Mouse (Mus musculus) layer of hippocampus, postnatal 36 days (tissue): Measurements from ENCODE around the gene Dmwd. TPM values are rescaled to one million over a fixed set of nuclear protein-coding genes. Genes with fewer than 3 reads are reported as not detected.

ENCODE experiments used
- microRNA-seq, 2 experiments: library from miRNA; unstranded; fragments of <30 nt; microRNA quantifications; one replicate each; pipeline ENCODE4 v1.2.0; 2021
- total RNA-seq, 2 experiments: library from RNA; stranded (reverse); gene quantifications; 2 replicates each; pipeline ENCODE4 v1.2.3; 2021

Dmwd gene
- total RNA-seq, 2 experiments from 2014 or later, result 136 to 143 TPM

Small RNAs within 50 kb of the gene (microRNA-seq; reads per million reads assigned to microRNA genes)
- 3.0 to 5.1 reads per million in 2 experiments for gene Mir3100

Other genes with a start within 250 kb of the Dmwd start
- 1 to 10 TPM; 2.1 TPM for gene Mill2, start 236.3 kb upstream of the Dmwd start, total RNA-seq
- gene Pglyrp1, start 204.9 kb upstream of the Dmwd start, total RNA-seq, result 10 to 100 TPM; 13.6 to 21.1 TPM
- gene Ccdc61, start 165.8 kb upstream of the Dmwd start, total RNA-seq, result 10 to 100 TPM; 11.3 to 12.5 TPM
- 10 to 100 TPM; 82.2 to 84.5 TPM for gene Nova2, start 150.3 kb upstream of the Dmwd start, total RNA-seq
- under 1 TPM; 0.33 to 0.87 TPM for gene Nanos2, start 88.8 kb upstream of the Dmwd start, total RNA-seq
- gene Mypop, start 85.0 kb upstream of the Dmwd start, total RNA-seq, result 10 to 100 TPM; 45.0 to 45.9 TPM
- 10 to 100 TPM; 52.1 to 53.0 TPM for gene Irf2bp1, start 72.2 kb upstream of the Dmwd start, total RNA-seq
- gene Foxa3, start 52.7 kb upstream of the Dmwd start, total RNA-seq, result not detected
- gene Sympk, start 51.9 kb upstream of the Dmwd start, total RNA-seq, result 100 to 1,000 TPM; 111 to 113 TPM
- under 1 TPM; 0.15 to 0.33 TPM for gene Rsph6a, start 21.5 kb upstream of the Dmwd start, total RNA-seq
- 10 to 100 TPM; 36.3 to 48.1 TPM for gene Dmpk, start 7.6 kb downstream of the Dmwd start, total RNA-seq
- 1 to 10 TPM; 2.5 to 2.8 TPM for gene Six5, start 18.4 kb downstream of the Dmwd start, total RNA-seq
- under 1 TPM; 0.40 to 0.43 TPM for gene Gm4969, start 42.1 kb downstream of the Dmwd start, total RNA-seq
- gene Fbxo46, start 43.6 kb downstream of the Dmwd start, total RNA-seq, result 10 to 100 TPM; 14.2 to 14.3 TPM
- 10 to 100 TPM; 18.1 to 18.6 TPM for gene Qpctl, start 73.1 kb downstream of the Dmwd start, total RNA-seq
- gene Snrpd2, start 73.5 kb downstream of the Dmwd start, total RNA-seq, result 10 to 100 TPM; 79.1 to 79.2 TPM
- 1 to 10 TPM in 1 of 2 experiments, under 1 TPM in 1; 0.62 to 1.9 TPM for gene Gipr, start 89.9 kb downstream of the Dmwd start, total RNA-seq
- gene Eml2, start 100.2 kb downstream of the Dmwd start, total RNA-seq, result 100 to 1,000 TPM; 145 to 149 TPM
- gene Gpr4, start 136.3 kb downstream of the Dmwd start, total RNA-seq, result 1 to 10 TPM; 2.4 to 2.5 TPM
- gene Opa3, start 152.1 kb downstream of the Dmwd start, total RNA-seq, result 10 to 100 TPM; 40.5 to 40.8 TPM
- gene Vasp, start 195.6 kb downstream of the Dmwd start, total RNA-seq, result 10 to 100 TPM; 15.2 to 21.2 TPM
- gene Ppm1n, start 203.8 kb downstream of the Dmwd start, total RNA-seq, result under 1 TPM; 0.20 to 0.33 TPM
- 10 to 100 TPM; 89.7 to 91.3 TPM for gene Rtn2, start 206.4 kb downstream of the Dmwd start, total RNA-seq
- 10 to 100 TPM; 12.6 to 18.8 TPM for gene Fosb, start 233.8 kb downstream of the Dmwd start, total RNA-seq